Mouse (Mus musculus) liver, embryonic 11.5 days (tissue): ENCODE results near the gene Dop1b. TPM values are rescaled to one million over a fixed set of nuclear protein-coding genes. Genes with fewer than 3 reads are reported as not detected.

ENCODE experiments used
- ATAC-seq: fragments of 200-750 bp; cut with Nextera tagmentation; replicated peaks from 2 replicates; pipeline ENCODE4 v1.8.0; 2017; ENCODE audit warnings: moderate number of reproducible peaks, mild to moderate bottlenecking, moderate TSS enrichment, moderate library complexity; ENCODE audit not compliant: low FRiP score
- DNase-seq: peaks from one replicate; pipeline ENCODE4 v3.0.0-alpha.2; 2017; ENCODE audit warnings: low spot score
- H3K27ac ChIP-seq: fragments of 300-500 bp; sonication (generic); 2 replicates; pipeline ENCODE4 v1.5.1; 2014; ENCODE audit warnings: mild to moderate bottlenecking, low read depth, low read length, control low read depth
- H3K27me3 ChIP-seq: fragments of 300-500 bp; sonication (generic); replicated peaks from 2 replicates; pipeline ENCODE4 v1.6.1; 2014; ENCODE audit warnings: low read length, mixed read lengths; ENCODE audit not compliant: control insufficient read depth, insufficient read depth
- H3K36me3 ChIP-seq: fragments of 300-500 bp; sonication (generic); 2 replicates; pipeline ENCODE4 v1.6.1; 2014; ENCODE audit warnings: mild to moderate bottlenecking, low read length, moderate library complexity, mixed read lengths; ENCODE audit not compliant: control insufficient read depth, insufficient read depth
- H3K4me1 ChIP-seq: fragments of 300-500 bp; sonication (generic); replicated peaks from 2 replicates; pipeline ENCODE4 v1.6.1; 2014; ENCODE audit warnings: low read length, mixed read lengths; ENCODE audit not compliant: control insufficient read depth, insufficient read depth
- H3K4me2 ChIP-seq: fragments of 300-500 bp; sonication (generic); 2 replicates; pipeline ENCODE4 v1.6.1; 2014; ENCODE audit warnings: mild to moderate bottlenecking, control low read depth, moderate library complexity
- H3K4me3 ChIP-seq: fragments of 300-500 bp; sonication (generic); 2 replicates; pipeline ENCODE4 v1.5.1; 2014; ENCODE audit warnings: low read depth, low read length, control low read depth
- H3K9ac ChIP-seq: fragments of 300-500 bp; sonication (generic); 2 replicates; pipeline ENCODE4 v1.6.1; 2014; ENCODE audit warnings: low read depth, low read length, control low read depth
- H3K9me3 ChIP-seq: fragments of 300-500 bp; sonication (generic); 2 replicates; pipeline ENCODE4 v1.6.1; 2016; ENCODE audit warnings: low read length, inconsistent platforms, mixed read lengths; ENCODE audit not compliant: control insufficient read depth
- WGBS: fragments of 180-500 bp; shearing (Covaris S2); extraction: QIAGEN DNeasy Blood & Tissue Kit; methylation state at CpG from one replicate; pipeline ENCODE4 v1.1.7; 2014; 5-methylcytosine and 5-hydroxymethylcytosine counted together
- polyA plus RNA-seq: library from polyadenylated mRNA; unstranded; fragments of >200 nt; fragmentation: Nextera tagmentation; extraction: Ambion mirVana; gene quantifications from 2 replicates; pipeline ENCODE4 v1.2.1, GENCODE M21; 2014

Gene Dop1b
- polyA plus RNA-seq, 1 experiment from 2014 or later = 19.1 TPM

DNA sequence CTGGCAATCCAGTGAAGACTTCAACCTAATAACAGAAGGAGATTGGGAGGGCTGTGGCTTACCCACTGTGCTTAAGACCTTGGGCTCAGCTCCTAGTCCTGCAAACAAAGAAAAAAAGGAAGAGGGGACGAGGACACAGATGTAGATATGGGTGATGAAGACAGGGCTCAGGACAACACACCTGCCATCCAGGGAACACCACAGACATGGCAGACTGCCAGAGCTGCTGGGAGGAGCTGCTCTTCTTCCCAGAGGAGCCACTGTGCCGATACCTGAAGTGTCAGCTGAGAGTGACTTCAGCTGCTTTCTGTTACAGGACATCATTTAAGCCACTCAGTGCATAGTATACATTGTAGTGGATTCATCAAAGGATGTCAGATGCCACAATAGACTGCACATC is 10.8 kb downstream of the Dop1b start:
- ATAC-seq (no peak), DNase-seq (no peak)
- peaks cover 2% of the 10 kb centered on the region for H3K4me1 ChIP-seq
- H3K36me3 ChIP-seq = no peaks in the 10 kb centered on the region; the same call in 1 of the 2 replicates
- H3K27ac ChIP-seq = no peak overlapping the region
- no peaks in the 10 kb centered on the region for H3K27me3 ChIP-seq
- H3K9ac ChIP-seq = no peak overlapping the region
- H3K4me3 ChIP-seq = no peak overlapping the region
- H3K4me2 ChIP-seq = no peak overlapping the region
- WGBS = 64% methylated on average over 2 of the region's 2 CpGs
- H3K9me3 ChIP-seq = no peaks in the 10 kb centered on the region

DNA sequence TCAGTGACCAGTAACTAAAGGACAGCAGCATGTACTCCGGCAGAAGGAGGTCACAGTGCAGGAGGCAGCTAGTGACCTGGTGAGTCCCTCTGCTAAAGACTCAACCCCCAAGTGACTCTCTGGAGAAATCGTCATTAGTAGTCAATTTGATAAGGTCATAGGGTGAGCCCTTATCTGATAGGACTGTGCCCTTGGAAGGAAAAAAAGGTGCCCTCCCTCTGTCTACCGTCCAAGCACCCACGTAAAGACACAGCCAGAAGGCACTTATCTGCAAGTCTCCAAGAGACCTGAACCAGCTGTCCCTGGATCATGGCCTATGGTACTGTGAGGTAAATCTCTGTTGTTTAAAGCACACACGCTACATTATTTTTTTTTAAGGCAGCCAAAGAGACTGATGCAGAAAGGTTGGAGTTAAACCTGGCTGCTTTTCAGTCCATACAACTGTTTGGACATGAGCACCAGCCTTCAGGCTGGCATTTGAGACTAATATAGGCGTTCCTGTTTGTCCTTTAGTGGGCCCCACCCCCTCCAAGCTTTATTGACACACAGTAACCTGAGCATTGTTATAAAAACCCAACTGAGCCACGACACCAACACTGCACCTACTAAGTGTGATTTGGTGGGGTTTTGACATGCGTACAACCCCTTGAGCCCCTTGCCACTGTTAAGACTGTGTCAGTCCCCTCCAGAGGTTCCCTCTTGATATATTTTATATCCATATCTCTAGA is 13.9 kb downstream of the Dop1b start:
- no peaks in the 10 kb centered on the region; the same call in 1 of the 2 replicates for H3K36me3 ChIP-seq
- H3K4me2 ChIP-seq = no peak overlapping the region
- ATAC-seq (0 out of 2 replicates have a peak, but pooled peaks have one; percentile 19), DNase-seq (no peak)
- H3K4me3 ChIP-seq = no peak overlapping the region
- no peaks in the 10 kb centered on the region for H3K9me3 ChIP-seq
- no peaks in the 10 kb centered on the region for H3K4me1 ChIP-seq
- no peaks in the 10 kb centered on the region for H3K27me3 ChIP-seq
- WGBS = 58% methylated on average over 8 of the region's 8 CpGs
- H3K27ac ChIP-seq = no peak overlapping the region
- no peak overlapping the region for H3K9ac ChIP-seq

DNA sequence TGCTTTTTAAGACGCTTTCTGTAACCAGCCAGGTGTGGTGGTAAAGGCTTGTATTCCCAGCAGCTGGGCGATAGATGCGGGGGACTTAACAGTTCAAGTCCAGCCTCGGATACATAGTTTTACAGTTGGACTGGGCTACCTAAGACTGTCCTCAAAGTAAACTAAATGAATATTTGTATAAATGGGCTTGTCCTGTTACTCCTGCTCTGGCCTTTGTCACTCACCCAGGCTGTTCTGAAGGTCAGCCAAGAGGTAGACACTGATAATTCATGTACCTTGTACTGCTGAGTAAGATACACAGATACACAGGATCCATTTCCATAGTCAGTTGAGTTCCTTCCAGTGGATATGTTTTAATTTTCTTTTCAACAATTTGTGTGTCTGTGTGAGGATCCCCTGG is 14.5 kb downstream of the Dop1b start:
- no peak overlapping the region for H3K27ac ChIP-seq
- no peak for ATAC-seq

DNA sequence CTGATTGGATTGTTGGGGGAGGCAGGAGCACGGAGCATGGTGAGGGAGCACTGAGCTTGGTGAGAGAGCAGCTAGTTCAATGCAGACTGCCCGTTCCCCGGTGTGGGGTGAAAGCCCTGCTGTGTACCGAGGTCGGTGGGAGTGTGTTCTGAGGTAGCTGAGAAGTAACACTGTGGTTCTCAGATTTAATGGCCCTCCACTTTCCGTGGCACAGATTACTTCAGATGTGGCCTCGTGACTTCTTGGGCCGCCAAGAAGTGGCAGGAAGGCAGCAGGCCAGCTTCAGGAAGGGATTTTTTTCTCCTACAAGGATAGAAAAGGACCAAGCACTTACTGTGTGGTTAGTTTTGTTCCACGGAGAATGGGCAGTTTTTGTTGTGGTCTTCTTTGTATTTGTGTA is 17.0 kb downstream of the Dop1b start:
- peaks cover 8% of the 10 kb centered on the region for H3K4me1 ChIP-seq
- 63% methylated on average over 9 of the region's 9 CpGs for WGBS
- no peaks in the 10 kb centered on the region for H3K27me3 ChIP-seq
- ATAC-seq (no peak), DNase-seq (no peak)
- H3K27ac ChIP-seq = no peak overlapping the region
- no peaks in the 10 kb centered on the region for H3K9me3 ChIP-seq
- H3K4me3 ChIP-seq = no peak overlapping the region
- H3K9ac ChIP-seq = no peak overlapping the region
- H3K36me3 ChIP-seq = no peaks in the 10 kb centered on the region; the same call in 1 of the 2 replicates
- H3K4me2 ChIP-seq = no peak overlapping the region

More for the DNA sequence above, 14.5 kb downstream of the Dop1b start:
- no peaks in the 10 kb centered on the region for H3K9me3 ChIP-seq
- no peak overlapping the region for H3K4me2 ChIP-seq
- H3K4me1 ChIP-seq = peaks cover 1% of the 10 kb centered on the region
- no peak overlapping the region for H3K4me3 ChIP-seq
- WGBS = 83% methylated on average over 4 of the region's 4 CpGs
- no peak for DNase-seq
- H3K36me3 ChIP-seq = no peaks in the 10 kb centered on the region; the same call in 1 of the 2 replicates
- H3K9ac ChIP-seq = no peak overlapping the region
- H3K27me3 ChIP-seq = no peaks in the 10 kb centered on the region

DNA sequence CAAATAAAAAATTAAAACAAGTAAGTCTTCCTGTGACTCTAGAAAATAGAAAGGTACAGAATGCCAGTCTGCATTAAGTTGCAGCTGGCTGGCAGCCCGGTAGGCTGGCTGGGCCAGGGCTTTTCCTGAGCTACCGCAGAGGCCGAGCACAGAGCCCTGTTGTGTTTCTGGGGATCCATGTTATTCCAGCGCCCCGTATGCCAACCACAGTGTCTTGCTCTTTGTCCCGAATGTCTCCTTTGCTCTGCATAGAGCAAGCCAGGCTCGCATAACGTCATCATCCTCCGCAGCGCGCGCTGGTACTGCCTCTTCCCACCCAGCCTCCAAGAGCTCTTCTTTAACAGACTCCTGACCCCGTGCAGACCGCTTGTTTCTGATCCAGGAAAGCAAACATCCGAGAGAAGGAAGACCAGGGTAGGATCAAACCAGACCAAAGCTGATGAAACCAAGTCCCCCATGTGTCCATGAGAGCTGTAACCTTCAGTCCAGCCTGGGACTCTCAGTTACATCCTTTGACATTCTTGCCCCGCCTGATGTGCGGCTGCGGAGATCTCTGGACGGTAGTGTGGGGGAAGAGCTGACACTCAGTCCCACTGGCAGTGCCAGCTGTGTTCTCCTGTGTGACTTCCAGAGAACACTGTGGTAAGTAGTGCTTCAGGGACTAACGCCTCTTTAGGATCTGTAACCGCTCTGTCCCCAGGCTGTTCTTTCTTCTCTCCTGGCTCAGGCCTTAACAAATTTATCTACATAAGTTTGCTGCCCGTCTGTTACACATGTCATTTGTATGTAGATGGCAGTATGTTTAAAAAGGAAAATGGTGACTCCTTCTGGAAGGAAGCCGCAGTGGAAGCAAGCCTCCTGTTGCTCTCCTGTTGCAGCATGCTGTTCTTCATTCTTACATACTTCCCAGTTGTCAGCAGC is 18.4 kb downstream of the Dop1b start:
- DNase-seq = no peak
- Histone ChIP-seq H3K4me1 (peaks cover 8% of the 10 kb centered on the region), H3K27ac (no peak overlapping the region), H3K9ac (no peak overlapping the region), H3K4me3 (no peak overlapping the region), H3K36me3 (no peaks in the 10 kb centered on the region; the same call in 1 of the 2 replicates), H3K27me3 (no peaks in the 10 kb centered on the region), H3K4me2 (no peak overlapping the region), H3K9me3 (no peaks in the 10 kb centered on the region)
- WGBS = 83% methylated on average over 23 of the region's 23 CpGs
- ATAC-seq = no peak

DNA sequence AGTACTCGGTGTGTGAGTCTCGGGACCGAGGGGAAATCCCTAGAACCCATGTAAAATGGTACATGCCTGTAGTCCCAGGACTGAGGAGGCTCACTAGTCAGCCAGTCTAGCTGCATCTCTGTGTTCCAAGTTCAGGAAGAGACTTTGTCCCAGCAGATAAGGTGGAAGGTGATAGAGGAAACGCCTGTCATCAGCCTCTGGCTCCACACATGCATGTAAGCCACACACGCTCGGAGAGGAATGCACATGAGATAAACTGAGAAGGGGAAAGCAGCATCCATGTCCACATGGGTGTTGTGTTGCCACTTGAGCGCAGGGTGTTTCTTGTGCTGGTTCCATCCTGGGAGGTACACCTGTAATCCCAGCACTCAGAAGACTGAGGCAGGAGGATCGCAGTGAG is 19.6 kb downstream of the Dop1b start:
- WGBS = 69% methylated on average over 8 of the region's 8 CpGs

DNA sequence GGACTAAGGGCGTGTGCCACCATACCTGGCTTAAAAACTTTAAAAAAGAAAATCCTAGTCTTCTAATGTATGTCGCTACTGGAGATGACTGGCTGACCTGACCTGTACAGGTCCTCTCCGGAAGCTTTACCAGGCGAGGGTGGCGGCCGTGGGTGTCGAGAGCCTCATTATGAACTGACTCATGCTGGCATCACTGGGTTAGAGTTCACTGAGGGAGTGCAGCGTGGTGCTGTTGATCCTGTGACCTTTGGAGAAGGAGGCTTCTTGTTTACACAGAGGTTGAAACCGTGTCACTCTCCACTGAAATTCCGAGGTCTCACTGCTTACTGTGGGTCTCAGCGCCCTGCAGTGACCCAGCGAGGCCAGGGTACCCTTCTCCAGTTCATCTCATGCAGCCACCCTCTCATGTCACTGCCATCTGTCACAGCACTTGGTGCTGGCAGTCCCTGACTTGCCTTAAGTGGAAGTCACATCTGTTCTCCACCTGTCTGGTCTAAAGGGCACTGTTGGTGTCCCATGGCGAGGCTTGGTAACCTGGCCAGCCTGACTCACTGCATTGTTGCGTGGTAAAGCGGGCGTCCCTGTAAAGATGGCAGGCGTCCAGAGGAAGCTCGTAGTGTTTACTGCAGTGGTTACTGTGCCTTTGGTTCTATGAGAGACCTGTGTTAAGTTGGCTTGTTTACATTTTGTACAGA is 21.3 kb downstream of the Dop1b start:
- Histone ChIP-seq H3K9ac (no peak overlapping the region), H3K4me1 (peaks cover 8% of the 10 kb centered on the region), H3K27me3 (no peaks in the 10 kb centered on the region), H3K4me3 (no peak overlapping the region), H3K27ac (0 out of 2 replicates have a peak overlapping the region, but pooled peaks have one; percentile 21), H3K9me3 (no peaks in the 10 kb centered on the region), H3K36me3 (no peaks in the 10 kb centered on the region; the same call in 1 of the 2 replicates), H3K4me2 (no peak overlapping the region)
- WGBS = 78% methylated on average over 18 of the region's 18 CpGs
- DNase-seq (no peak), ATAC-seq (0 out of 2 replicates have a peak, but pooled peaks have one; percentile 17)

More for the DNA sequence above, 19.6 kb downstream of the Dop1b start:
- Histone ChIP-seq H3K27me3 (no peaks in the 10 kb centered on the region), H3K4me1 (peaks cover 8% of the 10 kb centered on the region), H3K9me3 (no peaks in the 10 kb centered on the region), H3K27ac (no peak overlapping the region), H3K4me2 (no peak overlapping the region), H3K9ac (no peak overlapping the region), H3K36me3 (no peaks in the 10 kb centered on the region; the same call in 1 of the 2 replicates), H3K4me3 (no peak overlapping the region)
- ATAC-seq (no peak), DNase-seq (no peak)

DNA sequence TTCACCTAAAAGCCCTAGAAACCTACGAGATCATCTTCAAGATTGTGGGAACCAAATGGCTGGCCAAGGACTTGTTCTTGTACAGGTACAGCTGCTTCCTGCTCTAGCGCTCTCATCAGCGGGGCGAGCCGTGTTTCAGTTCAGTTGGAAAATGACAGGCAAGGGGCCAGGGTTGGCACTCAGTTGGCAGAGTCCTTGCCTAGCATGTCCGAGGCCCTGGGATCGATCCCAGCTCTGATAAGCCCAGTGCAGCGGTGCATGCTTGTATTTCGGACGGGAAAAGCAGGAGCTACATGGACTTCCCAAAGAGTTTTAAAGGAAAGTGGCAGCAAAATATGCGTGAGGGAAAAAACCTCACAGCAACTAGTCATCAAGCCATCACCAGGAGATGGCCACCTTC is 27.5 kb downstream of the Dop1b start:
- H3K36me3 ChIP-seq = no peaks in the 10 kb centered on the region
- ATAC-seq (no peak), DNase-seq (no peak)
- H3K27me3 ChIP-seq = no peaks in the 10 kb centered on the region
- no peak overlapping the region for H3K9ac ChIP-seq
- no peak overlapping the region for H3K4me2 ChIP-seq
- no peaks in the 10 kb centered on the region for H3K9me3 ChIP-seq
- H3K4me3 ChIP-seq = no peak overlapping the region
- WGBS = 88% methylated on average over 11 of the region's 11 CpGs
- H3K4me1 ChIP-seq = peaks cover 15% of the 10 kb centered on the region
- H3K27ac ChIP-seq = no peak overlapping the region
